Mouse (Mus musculus) brain, embryonic 14.5 days (tissue): ENCODE results near the gene Cbx8.

Experiments
- CTCF ChIP-seq: fragments of 200-500 bp; IDR thresholded peaks from 2 replicates; pipeline ENCODE4 v1.5.1; 2012; ENCODE audit warnings: inconsistent platforms, mild to moderate bottlenecking, moderate library complexity, borderline replicate concordance; ENCODE audit not compliant: insufficient read depth, insufficient read length; ENCODE audit errors: extremely low read depth
- POLR2A ChIP-seq: fragments of 200-500 bp; IDR thresholded peaks from 2 replicates; pipeline ENCODE4 v1.6.1; 2012; ENCODE audit warnings: mild to moderate bottlenecking, inconsistent platforms, borderline replicate concordance; ENCODE audit not compliant: poor library complexity, insufficient read depth, insufficient read length, severe bottlenecking; ENCODE audit errors: extremely low read depth

DNA sequence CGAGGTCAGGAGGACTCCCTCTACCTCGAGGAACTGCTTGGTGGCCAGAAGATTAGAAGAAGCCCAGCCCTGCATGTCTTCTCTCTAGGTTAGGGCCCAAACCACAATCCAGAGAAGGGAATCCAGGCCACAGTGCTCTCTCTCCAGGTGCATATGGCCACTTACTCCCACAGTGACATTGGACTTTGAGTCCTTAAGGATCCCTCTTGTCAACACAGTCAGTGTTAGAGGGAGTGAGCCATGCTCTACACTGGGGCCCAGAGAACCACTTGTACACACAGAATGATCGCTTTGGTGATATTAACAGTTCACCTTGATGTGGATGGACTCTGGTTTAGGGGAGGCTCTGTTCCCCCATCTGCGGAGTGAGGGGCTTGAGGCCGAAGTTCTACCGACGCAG, 31.5 kb upstream of the Cbx8 start:
- TF ChIP-seq POLR2A, result no peak
- TF ChIP-seq CTCF, result no peak
